Mouse (Mus musculus) layer of hippocampus, adult 18-20 months (tissue): ENCODE measurements at regions not wholly inside any gene's neighbourhood (a gene's known extent, or its start where the extent isn't known, plus 50 kb on each side); places are given as distances from the start of the nearest gene placed in this dataset.

Source experiments
- DNase-seq, 2 experiments: peaks; one replicate each; pipeline ENCODE4 v3.0.0; 2022; ENCODE audit warnings: low spot score in 2 of 2

GRCm38 (mm10) chr14:72854226-72854625 lies 144.4 kb upstream of the Fndc3a start:
- no peak for DNase-seq

GRCm38 (mm10) chr14:72853104-72853503 lies 143.3 kb upstream of the Fndc3a start:
- DNase-seq = no peak

GRCm38 (mm10) chr14:72850884-72851283 lies 141.1 kb upstream of the Fndc3a start:
- no peak for DNase-seq

GRCm38 (mm10) chr14:72848271-72848955 lies 138.6 kb upstream of the Fndc3a start:
- DNase-seq = no peak

- no peak for DNase-seq
Observed at GRCm38 (mm10) chr14:72847466-72847865, 137.7 kb upstream of the Fndc3a start.

GRCm38 (mm10) chr14:72845621-72846440 lies 136.0 kb upstream of the Fndc3a start:
- DNase-seq = peak in 1 of 2 experiments; percentile 17

GRCm38 (mm10) chr14:72844753-72845369 lies 135.1 kb upstream of the Fndc3a start:
- peak; percentile 4 to 62 for DNase-seq

GRCm38 (mm10) chr14:72841753-72842152 lies 131.9 kb upstream of the Fndc3a start:
- no peak for DNase-seq

GRCm38 (mm10) chr14:72835158-72835557 lies 125.4 kb upstream of the Fndc3a start:
- no peak for DNase-seq

GRCm38 (mm10) chr14:72829261-72829660 lies 119.5 kb upstream of the Fndc3a start:
- no peak for DNase-seq

- no peak for DNase-seq
Observed at GRCm38 (mm10) chr14:72825549-72825948, 115.7 kb upstream of the Fndc3a start.

GRCm38 (mm10) chr14:72822231-72822615 lies 112.4 kb upstream of the Fndc3a start:
- DNase-seq = no peak

- DNase-seq = no peak
Observed at GRCm38 (mm10) chr14:72821517-72822230, 111.9 kb upstream of the Fndc3a start.

- DNase-seq = no peak
Observed at GRCm38 (mm10) chr14:72819037-72819436, 109.2 kb upstream of the Fndc3a start.

- DNase-seq = no peak
Observed at GRCm38 (mm10) chr14:72817764-72818163, 108.0 kb upstream of the Fndc3a start.

GRCm38 (mm10) chr14:72816847-72817246 lies 107.0 kb upstream of the Fndc3a start:
- peak in 1 of 2 experiments; percentile 27 for DNase-seq

GRCm38 (mm10) chr14:72809138-72809537 lies 99.3 kb upstream of the Fndc3a start:
- no peak for DNase-seq

- no peak for DNase-seq
Observed at GRCm38 (mm10) chr14:72807947-72808346, 98.1 kb upstream of the Fndc3a start.

- peak; percentile 25 to 62 for DNase-seq
Observed at GRCm38 (mm10) chr14:72807286-72807685, 97.5 kb upstream of the Fndc3a start.

GRCm38 (mm10) chr14:72806598-72806997 lies 96.8 kb upstream of the Fndc3a start:
- no peak for DNase-seq

- no peak for DNase-seq
Observed at GRCm38 (mm10) chr14:72803579-72803978, 93.8 kb upstream of the Fndc3a start.
